Mouse (Mus musculus) gastrocnemius, adult 18-20 months (tissue): Measurements from ENCODE around the gene Cela2a. TPM values are rescaled to one million over a fixed set of nuclear protein-coding genes. Genes with fewer than 3 reads are reported as not detected.
A peak's percentile ranks its signal among the peaks of the same experiment; 100 is the strongest.

ENCODE experiments used
- DNase-seq: peaks from one replicate; pipeline ENCODE4 v3.0.0; 2021; ENCODE audit warnings: low spot score
- long read RNA-seq, 2 experiments: library from polyadenylated mRNA; stranded (forward); transcript quantifications; one replicate each; pipeline ENCODE4 v2.0.0; 2021
- total RNA-seq, 2 experiments: library from RNA; stranded (reverse); gene quantifications; 2 replicates each; pipeline ENCODE4 v1.2.3; 2021

Cela2a gene
- total RNA-seq: under 1 TPM in 1 of 2 experiments, not detected in 1; 0.78 TPM
- long read RNA-seq, experiment 1: 0 reads
- long read RNA-seq, experiment 2: 0 reads

DNA sequence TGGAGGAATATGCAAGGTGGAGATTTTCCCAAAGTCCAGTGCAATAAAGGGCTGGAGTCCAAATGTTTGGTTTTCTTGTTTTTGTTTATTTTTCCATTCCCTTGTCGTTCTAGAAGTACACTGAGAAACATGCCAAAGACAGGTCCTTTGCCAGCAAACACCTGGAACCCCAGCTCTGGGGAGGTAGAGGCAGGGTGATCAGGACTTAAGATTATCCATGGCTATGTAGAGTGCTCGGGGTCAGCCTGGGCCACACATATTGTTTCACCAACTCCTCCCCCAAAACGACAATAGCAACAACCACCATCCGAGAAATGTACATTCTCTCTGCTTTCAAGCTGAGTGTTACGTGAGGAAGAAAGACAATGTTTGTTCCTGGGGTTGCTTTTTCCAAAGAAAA is at the start of gene Cela2a:
Gene Cela2a, minus strand, starts transcription at position 101 of the 400 bp plus-strand sequence.
- no peak for DNase-seq

DNA sequence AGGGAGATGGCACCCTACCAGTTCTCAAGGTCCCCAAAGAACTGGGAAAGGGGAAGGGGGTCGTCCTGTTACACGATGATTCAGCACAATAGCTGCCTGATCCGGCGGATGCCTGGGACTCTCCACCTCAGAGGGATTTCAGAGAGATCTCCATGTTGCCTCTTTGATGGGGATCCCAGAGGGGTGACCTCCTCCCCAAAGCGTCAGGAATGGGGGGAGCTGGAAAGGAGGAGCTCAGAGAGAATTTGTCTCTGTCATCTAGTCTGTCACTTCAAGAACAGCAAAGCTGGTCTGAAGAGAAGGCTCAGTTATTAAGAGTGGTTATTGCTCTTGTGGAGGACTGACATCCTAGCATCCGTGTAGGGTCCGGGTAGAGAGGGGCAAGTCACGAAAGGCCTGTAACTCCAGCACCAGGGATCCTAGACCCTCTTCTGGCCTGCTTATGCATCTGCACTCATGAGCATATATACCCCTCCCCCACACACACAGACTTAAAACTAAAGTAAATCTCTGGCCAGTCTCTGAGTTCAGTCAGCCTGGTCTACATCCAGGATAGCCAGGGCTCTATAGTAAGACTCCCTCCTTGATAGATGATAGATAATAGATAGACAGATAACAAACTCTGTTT is 49.6 kb upstream of the Cela2a start:
- DNase-seq: no peak

DNA sequence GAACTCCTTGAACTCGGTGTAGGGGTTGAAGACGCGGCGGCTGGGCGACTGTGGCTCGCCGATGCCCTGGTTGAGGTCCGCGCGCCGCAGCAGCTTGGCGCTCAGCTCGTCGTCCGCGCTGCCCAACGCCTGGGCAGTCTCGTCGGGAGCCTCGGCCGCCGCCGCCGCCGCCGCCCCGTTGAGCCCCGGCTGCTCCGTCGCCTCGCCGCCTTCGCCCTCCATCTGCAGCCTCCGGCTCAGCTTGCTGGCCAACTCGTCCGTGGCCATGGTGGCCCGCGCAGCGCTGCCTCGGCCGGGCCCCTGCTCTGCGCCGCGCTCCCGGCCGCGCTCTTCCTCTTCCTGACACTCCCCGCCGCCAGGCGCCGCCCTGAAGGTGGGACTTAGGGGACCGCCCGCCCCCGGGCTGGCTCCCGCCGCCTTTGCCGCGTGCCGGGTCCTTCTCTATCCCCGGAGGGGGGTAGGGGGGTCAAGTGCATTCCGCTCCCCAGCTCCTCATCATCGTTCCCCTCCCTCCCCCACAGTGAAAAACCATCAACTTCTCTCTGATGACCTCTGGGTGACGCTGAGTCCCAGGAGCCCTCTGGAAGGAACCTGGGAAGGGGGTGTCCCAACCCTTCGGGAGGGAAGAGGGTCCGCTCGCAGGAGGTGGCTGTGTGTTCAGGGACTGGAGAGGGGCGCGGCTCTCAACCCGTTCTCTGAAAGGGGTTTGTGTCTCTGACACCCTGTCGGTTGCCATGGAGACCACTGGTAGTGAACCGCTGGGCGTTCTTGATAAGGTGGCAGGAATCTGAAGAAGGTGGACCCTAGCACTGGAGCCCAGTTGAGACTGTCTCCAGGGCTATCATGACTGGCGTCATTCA is 48.9 kb upstream of the Cela2a start, which contains the start of gene Efhd2:
Gene Efhd2, minus strand, starts transcription at position 320 of the 860 bp plus-strand sequence.
- peak; percentile 70 for DNase-seq

DNA sequence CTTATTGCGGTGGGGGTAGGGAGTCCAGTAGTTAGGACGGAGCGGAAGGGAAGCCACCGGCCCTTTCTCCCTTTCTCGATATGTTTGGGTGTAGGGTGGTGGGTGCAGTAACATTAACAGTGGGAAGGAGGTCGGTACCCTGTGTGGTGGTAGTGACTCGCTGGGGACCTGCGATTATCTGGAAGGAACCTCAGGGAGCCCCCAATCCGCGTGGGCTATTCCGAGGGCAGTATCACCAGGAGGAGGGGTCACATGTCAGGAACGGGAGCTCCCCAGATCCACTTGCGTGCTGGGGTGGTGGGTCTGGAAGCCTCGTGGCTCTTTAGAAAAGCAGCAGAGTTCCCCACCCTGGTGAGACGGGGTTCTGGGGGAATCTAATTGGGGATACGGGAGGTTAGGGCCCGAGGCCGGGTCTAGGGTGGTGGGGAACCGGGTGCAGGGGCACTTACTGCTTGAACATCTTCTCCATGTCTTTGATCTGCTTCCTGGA is 48.2 kb upstream of the Cela2a start:
- DNase-seq: no peak

DNA sequence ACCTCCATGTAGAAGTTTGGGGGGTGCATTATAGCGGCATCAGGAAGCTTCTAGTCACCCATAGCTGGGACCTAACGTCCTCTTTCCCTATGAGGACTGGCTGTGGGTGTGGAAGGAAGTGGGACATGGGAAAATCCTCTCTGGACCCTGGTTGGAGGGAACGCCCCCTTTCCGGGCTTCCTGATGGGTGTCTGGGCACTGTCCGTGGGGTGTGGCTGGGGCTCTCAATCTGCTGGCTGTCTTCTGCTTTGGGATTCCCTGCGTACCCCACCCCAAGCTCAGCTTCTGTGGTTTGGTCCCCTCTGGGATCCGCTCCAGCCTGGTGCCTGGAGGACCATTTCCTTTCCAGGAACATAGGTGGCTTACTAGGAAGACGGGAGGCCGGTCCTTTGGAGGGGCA is 47.0 kb upstream of the Cela2a start:
- DNase-seq: no peak

DNA sequence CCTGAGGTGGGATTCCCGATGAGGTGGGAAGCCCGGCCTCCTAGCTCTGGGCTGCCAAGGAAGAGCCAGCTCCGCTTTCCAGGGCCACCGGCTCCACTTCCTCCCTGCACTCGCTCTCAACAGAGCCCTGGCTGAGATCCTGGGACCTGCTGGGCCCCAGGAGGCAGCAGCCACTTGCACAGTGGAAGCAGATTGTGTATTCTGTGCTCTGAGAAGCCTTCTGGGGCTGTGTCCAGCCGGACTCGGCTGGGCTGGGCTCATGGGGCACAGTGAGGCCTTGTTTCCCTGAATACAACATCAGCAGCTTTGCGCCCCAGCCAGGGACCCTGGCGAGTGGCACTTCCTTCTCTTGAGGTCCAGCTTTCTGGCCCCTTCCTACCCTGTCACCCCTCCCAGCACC is 45.9 kb upstream of the Cela2a start:
- no peak for DNase-seq

DNA sequence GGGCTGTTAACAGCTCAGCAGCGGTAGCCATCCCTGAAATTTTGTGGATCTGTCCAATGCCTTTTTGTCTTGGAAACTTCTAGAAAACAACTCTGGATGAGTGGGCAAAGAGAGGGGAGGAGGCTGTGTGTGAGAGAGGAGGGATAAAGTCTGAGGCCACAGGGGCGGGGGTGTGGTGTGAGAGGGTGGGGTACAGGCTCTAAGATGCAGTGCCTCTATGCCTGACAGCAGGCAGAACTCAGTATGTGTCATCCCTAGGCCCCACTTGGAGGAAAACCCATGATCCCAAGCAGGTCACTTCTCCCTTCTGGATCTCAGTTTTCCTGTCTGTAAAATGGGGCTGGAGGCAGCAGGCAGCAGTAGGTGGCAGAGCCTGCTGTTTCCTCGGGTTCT is 45.4 kb upstream of the Cela2a start:
- no peak for DNase-seq

DNA sequence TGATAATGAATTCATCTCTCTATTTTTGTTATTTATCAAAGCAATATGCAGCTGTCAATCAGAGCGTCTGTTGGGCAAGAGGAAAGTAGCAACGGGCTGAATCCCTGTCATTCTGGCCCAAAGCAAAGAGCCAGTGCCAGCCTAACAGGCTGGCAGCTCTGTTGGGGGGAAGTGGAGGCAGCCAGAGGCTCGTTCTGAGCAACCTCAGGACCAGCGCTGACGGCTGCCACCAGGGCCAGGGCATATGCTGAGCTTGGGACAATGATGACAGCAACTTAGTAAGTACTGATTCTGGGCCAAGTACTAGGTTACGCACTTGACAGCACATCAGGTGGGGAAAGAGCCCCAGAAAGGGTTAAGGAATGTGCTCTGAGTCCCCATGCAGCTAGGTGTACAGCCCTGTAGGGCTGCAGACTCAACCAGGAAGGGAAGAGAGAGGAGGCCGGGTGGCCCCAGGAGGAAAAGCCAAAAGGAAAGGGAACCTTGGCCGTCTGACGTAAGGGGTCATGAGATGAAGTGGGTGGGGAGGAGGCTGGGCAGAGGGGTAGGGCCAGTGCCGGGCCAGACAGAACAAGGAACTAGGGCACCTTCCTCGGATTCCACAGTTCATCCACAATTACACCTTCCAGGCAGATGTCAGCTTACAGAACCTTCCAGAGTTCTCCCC is 44.8 kb upstream of the Cela2a start:
- peak; percentile 52 for DNase-seq

DNA sequence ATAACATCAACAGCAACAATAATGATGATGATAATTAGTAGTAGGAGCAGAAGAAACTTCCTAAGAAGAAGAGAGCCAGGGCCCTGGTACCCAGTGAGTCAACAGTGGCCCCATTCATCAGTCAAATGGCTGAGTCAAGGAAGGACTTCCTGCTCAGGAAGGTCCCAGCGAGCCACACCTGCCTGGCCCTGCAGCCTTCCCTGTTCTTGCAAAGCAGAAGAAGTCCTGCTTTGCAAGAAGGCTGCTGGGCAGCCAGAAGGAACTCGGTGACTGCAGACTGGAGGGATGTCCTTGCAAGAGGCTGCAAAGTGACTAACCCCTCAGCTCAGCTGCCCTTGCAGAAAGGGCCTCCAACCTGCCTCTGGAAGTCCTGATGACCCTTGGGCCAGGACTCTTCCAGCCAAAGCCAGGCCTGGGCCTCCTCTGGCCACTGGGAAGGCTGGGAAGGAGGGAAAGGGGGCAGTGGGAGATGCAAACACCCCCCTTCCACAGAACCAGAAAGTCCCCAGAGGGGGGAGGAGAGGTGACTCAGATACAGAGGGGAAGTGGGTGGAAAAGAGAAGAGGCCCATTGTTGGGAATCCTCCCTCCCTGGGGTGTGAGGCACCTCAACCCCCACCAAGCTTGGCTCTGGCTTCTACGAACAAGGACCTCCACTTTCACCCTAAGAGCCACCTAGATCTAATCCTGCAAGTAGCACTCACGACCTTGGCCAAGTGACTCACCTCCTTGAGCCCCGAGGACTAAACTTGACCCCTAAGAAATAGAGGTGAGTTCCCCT is 43.7 kb upstream of the Cela2a start:
- no peak for DNase-seq

DNA sequence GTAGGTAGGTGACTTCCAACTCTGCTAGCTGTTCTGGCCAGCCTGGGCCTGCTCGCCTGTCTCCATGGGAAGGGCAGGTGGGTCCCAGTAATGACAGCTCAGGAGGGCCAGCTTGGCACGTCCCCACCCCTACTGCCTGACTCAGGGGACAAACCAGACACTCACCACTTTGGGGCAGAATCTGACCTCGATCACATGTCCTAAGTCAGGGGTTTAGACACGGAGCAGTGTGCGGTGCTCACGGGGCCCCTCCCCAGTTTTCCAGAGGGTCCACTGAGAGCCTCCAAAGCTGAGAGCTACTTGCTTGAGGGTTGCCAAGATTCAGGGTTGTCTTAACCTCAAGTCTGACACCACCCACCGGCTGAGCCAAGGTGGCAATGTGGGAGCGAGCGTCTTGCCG is 42.1 kb upstream of the Cela2a start:
- no peak for DNase-seq

DNA sequence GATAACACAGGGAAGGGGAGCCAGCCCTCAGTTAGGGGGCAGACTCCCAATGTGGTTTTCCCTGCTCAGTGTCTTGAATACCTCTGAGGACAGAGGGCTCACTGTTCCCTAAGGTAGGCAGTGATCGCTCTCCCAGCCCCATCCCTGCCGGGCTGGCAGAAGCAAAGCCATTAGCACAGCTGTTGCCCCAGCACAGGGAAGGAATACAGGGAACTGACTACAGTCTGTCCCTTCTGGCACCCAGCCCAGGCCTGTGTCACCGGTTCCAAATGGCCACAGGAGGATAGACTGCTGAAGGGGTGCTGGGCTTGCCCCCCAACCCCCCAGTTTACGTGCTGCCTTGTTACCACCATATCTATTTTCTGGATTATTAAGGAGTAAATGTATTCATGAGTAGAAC is 41.5 kb upstream of the Cela2a start:
- DNase-seq: no peak

DNA sequence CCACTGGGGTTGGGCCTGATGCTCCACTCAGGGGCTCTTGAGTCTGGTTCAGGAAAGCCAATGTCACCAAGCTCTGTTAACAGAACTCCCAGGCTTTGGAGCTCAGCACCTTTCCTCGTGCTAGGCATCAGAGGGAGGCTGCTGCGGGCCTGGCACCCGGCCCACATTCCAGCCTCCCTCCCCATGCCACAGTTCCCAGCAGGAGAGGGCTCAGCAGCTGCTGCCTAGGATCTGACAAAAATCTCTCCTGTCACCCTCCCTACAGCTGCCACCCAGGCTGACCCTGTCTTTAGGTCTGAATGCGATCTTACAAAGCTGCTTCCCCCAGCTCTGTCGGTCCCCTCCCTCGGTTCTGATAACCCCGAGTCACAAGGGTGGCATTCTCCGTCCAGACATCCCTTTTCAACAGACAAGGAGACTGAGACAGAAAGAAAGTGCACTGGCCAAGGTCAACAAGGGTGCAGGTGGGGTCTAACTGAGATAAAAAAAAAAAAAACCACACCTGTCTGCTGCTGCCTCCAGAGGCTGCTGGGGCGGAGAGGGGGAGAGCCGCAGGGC is 41.1 kb upstream of the Cela2a start:
- DNase-seq: no peak

DNA sequence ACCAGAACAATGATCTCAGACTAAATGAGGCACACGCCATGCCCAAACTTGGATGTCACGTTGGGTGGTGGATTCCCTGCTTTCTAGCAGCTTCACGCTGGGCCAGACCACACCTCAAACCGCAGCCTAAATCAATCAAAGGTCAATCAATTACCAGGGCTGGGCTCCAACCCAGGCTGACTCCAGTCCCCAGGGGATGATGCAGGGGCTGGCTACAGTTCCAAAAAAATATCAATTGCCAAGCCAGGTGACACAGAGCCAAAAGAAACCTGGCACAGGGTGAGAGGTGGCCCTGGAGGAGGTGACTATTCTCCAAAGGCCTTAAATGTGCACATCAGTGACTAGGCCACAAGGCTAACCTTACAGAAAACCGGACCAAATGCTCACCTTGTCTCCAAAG is 39.6 kb upstream of the Cela2a start:
- no peak for DNase-seq

DNA sequence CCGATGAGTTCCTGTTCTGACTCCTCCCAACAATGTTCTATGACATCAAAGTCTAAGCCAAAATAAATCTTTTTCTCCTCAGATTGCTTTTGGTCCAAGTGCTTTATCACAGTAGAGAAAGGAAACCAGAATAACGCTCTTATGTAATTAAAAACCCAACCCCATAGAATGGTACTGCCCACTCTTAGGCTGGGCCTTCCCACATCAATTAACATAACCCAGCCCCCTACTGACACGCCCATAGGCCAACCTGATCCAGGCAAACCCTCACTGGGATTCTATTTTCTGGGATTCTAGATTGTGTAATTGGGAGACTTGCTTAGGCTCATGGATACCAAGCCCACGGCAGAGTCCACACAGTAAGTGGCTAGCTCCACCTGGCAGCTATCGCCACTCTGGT is 39.0 kb upstream of the Cela2a start:
- no peak for DNase-seq

DNA sequence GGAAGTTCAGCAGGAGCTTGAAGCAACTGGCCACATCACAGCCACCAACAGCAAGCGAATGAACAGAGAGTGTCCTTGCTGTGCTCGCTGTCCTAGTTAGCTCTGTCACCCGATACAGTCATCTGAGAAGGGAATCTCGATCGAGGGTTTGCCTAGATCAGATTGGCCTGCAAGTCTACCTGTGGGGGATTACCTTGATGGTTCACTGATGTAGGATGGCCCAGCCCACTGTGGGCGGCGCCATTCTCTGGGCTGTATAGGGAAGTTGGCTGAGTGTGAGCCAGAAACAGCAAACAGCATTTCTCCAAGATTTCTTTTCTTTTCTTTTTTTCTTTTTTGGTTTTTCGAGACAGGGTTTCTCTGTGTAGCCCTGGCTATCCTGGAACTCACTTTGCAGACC is 38.5 kb upstream of the Cela2a start:
- DNase-seq: no peak

DNA sequence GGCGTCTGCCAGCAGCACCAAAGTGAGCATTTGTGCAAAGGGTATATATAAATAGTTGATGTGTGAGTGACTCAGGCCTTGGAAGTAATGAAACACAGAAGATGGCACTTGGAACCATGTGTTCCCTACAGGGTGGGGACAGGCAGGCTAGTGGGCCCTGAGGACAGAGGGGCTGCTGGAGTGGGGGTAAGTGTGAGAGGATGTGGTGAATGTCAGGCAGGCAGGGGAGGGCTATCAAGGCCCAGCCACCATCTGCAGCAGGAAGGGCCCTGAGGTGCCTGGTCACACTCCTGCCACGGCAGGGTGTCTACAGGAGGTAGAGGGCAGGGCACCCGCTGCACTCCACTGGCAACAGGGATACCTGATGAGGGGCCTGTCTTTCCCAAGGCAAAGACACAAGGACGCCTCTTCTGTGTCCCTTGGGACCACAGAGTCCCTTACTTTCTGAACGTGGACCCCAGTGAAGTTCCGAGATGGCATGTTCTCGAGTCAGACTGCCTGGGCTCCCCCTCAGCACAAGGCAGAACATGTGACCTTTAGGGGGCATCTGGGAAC is 37.8 kb upstream of the Cela2a start:
- DNase-seq: no peak

DNA sequence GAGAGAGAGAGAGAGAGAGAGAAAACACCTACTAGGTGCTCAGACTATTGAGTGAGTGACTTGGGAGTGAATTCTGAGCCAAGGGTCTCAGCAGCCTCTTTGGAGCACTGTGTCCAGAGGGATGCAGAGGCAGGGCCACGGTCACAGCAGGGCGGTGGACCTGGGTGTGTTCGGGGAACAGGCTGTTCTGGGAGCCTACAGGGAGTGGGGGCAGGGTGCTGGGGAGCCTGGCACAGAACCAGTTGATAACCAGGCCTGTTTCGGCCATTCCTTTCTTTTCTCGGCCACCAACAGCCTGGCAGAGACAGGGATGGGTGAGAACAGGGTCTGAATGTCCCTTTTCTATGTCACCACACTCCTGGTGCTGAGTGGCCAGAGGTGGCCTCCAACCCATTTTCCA is 36.9 kb upstream of the Cela2a start:
- no peak for DNase-seq

DNA sequence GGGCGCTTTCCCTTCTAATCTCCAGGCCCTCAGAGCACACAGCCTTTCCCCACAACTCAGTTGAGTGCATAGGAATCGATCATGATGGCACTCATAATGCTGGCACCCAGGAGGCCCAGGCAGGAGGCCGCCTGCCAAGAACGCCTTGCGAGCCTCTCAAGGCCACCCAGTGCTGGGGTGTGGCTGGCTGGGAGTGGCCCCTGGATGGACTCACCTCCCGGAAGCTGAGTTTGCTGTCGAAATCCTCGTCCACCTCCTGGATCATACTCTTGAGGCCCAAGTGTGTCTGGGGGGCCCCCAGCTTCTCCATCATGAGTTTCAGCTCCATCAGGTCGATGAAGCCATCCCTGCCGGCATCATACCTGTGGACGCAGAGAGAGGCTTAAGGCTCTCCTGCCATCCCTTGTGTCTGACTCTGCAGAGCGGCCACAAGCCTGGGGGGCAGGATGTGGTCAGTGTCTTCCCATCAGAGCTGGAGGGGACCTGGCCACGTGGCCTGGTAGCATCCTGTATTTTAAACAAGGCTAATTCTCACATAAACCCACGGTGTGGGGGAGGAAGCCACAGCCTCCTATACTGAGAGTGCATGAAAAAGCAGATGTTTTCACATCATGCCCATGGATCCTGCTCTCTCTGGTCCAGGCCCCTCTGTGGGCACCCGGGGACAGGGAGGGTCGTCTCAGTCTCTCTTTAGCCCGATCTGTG is 35.8 kb upstream of the Cela2a start:
- no peak for DNase-seq

DNA sequence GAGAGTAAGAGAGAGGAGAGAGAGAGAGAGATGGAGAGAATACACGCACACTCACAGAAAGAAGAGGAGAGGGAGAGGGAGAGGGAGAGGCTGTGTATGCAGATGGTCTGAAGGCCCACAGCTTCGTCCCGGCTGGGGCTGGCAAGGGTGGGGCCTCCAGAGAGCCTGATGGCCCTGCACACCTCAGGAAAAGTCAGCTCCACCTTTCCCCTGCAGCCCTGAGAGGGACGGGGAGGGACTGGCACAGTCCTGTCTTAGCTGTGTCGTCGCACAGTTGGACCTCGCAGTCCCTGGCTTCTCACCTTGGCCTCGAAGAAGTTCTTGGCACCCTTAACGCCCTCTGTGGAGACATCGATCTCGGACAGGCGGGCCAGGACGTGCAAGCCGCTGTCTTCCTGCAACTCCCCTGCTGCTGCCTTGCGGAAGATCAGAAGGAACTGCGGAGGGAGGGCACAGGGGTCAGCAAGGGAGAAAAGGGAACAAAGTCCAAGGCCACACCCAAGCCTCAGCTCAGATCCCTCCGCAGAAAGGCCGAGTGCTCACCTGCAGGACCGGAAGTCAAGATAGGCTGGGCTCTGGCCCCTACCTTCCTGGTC is 34.4 kb upstream of the Cela2a start:
- no peak for DNase-seq

DNA sequence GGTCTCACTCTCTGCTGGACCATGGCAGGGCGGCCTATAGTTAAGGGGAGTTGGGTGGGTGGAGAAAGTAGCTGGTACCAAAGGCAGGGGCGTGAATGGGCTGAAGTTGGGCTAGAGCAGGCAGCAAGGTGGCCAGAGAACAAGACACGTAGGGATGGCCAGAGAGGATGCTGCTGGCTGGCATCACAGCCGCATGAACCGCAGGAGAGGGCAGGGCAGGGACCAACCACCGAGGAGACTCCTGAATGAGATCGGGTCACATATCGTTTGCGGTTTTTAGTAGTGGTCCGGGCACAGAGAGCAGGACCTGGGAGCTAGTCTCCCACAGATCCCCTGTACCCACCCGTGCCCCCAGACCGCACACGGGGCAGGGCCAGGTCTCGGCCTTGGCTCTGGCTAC is 33.4 kb upstream of the Cela2a start:
- DNase-seq: no peak
